Mouse (Mus musculus) cerebellum, adult 2 months (tissue): ENCODE results near the gene Sfrp4.

Experiments
- CTCF ChIP-seq: fragments of 200-500 bp; IDR thresholded peaks from 2 replicates; pipeline ENCODE4 v1.5.1; 2011; ENCODE audit warnings: low read depth, mild to moderate bottlenecking, control low read depth, low read length, moderate library complexity, borderline replicate concordance; ENCODE audit not compliant: insufficient read depth
- POLR2A ChIP-seq: fragments of 200-500 bp; IDR thresholded peaks from 2 replicates; pipeline ENCODE4 v1.6.1; 2011; ENCODE audit warnings: low read length, control low read depth, borderline replicate concordance; ENCODE audit not compliant: insufficient read depth

- no peak for TF ChIP-seq CTCF
- no peak for TF ChIP-seq POLR2A
These were observed 20.6 kb downstream of the Sfrp4 start for GRCm38 (mm10) chr13:19643519-19643918.
